Mouse (Mus musculus): ENCODE measurements around the gene Gm11172.

GRCm38 (mm10) chr16:10836388-10836787, 23.7 kb downstream of the Gm11172 start:
- TF ChIP-seq CTCF (conservative IDR thresholded peaks at IDR 0.05 in 1 of 2, IDR thresholded peaks at IDR 0.05 in 1 of 2; ENCODE audit: low read depth in 2 of 2, low read length in 2 of 2) (no peak), SIN3A (IDR thresholded peaks at IDR 0.05; ENCODE audit: low read length) (no peak), RAD21 (IDR thresholded peaks at IDR 0.05; ENCODE audit: low read depth, low read length) (no peak), MAZ (IDR thresholded peaks at IDR 0.05; ENCODE audit: low read depth, low read length) (no peak), NELFE (IDR thresholded peaks at IDR 0.05; ENCODE audit: low read depth, low read length) (no peak), E2F4 (IDR thresholded peaks at IDR 0.05; ENCODE audit: insufficient replicate concordance, low read depth, low read length) (no peak), EP300 (IDR thresholded peaks at IDR 0.05; ENCODE audit: low read length) (no peak), CHD2 (IDR thresholded peaks at IDR 0.05; ENCODE audit: low read length) (no peak)

Data from CH12.LX (cell line).